Mouse (Mus musculus) heart, postnatal 0 days (tissue): Measurements from ENCODE around the gene Cmc1.

Source experiments
- CTCF ChIP-seq: IDR thresholded peaks from 2 replicates; pipeline ENCODE4 v1.5.1; 2016; ENCODE audit warnings: antibody characterized with exemption, control low read depth, low read depth
- EP300 ChIP-seq: IDR thresholded peaks from 2 replicates; pipeline ENCODE4 v1.6.1; 2016; ENCODE audit warnings: antibody characterized with exemption, low read depth

- TF ChIP-seq CTCF, result no peak
- no peak for TF ChIP-seq EP300
Observed at GRCm38 (mm10) chr9:118191276-118191675, 41.3 kb upstream of the Cmc1 start.
